Mouse (Mus musculus): ENCODE data around the gene Cttn.

Cttn gene

GRCm38 (mm10) chr7:144470545-144471059 lies at the start of gene Cttn:
TSS of gene Cttn (minus strand) at chr7:144471009.
- DNase-seq, result peak; percentile 22 to 35

- no peak for DNase-seq
Measured at GRCm38 (mm10) chr7:144519852-144520251, 49.0 kb upstream of the Cttn start.

- no peak for DNase-seq
Measured at GRCm38 (mm10) chr7:144516711-144517110, 45.9 kb upstream of the Cttn start.

- DNase-seq, result no peak
Measured at GRCm38 (mm10) chr7:144509090-144509489, 38.3 kb upstream of the Cttn start.

GRCm38 (mm10) chr7:144506807-144507206 lies 36.0 kb upstream of the Cttn start:
- DNase-seq, result no peak

- DNase-seq, result no peak
Measured at GRCm38 (mm10) chr7:144503959-144504358, 33.1 kb upstream of the Cttn start.

DNA sequence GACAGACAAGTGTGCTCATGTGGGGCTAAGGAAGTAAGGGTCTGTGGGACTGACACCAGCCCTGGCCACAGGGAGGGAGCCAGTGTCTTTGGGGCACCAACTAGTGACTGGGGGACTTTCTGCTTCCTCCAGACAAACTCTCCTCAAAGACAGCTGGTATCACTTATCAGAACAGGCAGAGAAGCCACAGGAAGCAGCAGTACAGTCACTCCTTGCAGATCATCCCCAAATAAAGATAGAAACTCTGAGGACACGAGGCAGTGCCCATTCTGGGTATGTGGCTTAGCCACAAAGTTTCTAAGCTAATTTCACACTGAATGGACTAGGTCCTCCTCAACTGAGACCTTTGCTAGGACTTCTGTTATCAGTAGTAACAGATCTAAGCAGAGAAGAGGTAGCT lies 22.1 kb upstream of the Cttn start:
- no peak for DNase-seq

DNA sequence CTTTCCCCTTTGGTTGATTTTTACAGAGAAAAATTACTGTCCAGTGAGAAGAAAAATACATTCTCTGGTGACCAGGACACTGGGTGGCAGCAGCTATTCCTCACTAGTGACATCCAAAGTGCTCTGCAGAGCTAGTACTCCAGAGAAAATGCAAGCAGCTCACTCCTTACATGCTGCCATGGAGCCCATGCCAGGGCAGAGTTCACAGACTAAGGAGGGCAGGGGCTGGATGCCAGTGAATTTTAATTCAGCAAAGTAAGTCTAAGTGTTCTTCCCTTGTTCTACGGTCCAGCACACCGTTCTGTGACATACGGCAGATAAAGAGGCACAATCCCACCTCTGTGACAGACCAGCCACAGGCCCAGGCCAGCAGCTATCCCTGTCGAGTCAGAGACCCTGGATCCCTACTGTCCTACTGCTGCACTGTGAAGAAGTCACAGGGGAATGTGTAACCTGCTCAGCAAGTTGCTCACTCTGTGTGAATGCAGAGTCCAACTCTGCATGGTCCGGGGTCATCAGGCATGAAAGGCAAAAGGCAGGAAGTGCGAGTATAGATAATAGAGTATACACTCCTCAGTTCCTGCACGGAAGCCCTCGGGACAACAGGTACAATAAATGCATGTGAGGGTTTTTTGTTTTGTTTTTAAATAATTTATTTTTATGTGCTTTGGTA lies 19.5 kb upstream of the Cttn start:
- no peak for DNase-seq

DNA sequence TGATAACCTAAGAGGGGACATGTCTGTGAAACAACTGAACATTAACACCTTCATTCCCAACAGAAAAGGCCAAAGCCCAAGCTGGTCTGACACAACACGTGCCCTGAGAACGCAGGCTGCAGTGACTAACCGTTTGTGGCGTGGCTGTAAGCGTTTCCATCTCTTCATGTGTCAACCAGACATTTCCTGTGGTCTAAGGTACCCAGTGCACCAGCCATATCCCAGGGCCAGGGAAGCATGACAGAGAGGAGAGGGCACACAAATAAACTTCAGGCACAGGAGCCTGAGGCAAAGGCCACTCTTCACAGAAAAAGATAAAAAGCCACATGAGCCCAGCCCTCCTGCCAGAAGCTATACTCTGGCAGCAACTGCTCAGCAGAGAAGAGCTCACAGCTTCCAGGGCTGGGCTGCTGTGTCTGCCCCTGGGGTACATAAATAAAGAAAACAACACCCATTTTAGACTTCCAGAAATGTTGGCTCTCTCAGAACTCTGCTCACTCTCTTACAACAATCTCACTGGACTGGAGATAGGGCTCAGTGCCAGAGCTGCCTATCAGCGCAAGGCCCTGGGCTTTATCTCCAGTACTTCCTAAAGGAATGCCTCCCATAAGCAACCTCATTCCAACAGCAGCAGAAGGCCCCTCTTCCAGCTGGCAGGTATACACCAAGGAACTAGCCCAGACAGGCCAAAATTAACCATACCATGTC lies 18.4 kb upstream of the Cttn start:
- DNase-seq, result no peak

DNA sequence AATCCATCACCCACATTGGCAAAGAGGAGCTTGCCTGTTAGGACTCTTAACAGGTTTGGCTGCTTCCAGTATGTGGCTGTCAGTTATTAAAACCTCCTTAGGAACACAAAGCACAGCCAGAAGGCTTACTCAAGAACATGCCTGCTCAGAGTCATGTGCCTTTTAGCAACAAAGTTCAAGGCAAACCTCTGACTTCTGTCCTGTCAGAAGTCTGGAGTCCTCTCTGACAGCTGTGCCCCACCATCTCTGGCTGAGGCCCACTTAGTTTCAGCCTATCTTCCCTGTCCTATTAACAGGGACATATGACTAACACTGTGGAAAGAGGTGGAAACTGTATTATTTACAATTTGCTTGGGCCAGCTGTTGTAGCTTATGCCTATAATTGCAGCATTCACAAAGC lies 9.5 kb upstream of the Cttn start:
- DNase-seq, result no peak

- no peak for DNase-seq
Measured at GRCm38 (mm10) chr7:144479569-144479968, 8.8 kb upstream of the Cttn start.

GRCm38 (mm10) chr7:144475741-144476140 lies 4.9 kb upstream of the Cttn start:
- no peak for DNase-seq

DNA sequence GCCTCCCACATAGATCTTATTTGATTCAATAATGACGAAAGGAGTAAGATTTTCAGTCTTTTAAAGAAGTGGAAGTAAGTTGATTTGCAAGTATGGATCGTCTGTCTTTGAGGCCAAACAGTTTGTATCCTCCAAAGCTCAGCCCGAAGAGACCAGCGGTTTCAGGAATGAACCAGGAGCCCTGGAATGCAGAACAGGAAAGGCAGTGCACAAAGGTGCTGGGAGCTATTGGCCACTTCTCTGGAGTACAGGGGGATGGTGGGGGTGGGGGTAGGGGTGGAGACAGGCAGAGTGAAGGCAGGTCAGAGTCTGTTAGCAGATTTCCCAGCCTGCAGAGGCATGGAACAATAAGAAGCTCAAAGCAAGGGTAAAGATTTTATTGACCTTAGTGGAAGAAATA lies 2.7 kb upstream of the Cttn start:
- no peak for DNase-seq

DNA sequence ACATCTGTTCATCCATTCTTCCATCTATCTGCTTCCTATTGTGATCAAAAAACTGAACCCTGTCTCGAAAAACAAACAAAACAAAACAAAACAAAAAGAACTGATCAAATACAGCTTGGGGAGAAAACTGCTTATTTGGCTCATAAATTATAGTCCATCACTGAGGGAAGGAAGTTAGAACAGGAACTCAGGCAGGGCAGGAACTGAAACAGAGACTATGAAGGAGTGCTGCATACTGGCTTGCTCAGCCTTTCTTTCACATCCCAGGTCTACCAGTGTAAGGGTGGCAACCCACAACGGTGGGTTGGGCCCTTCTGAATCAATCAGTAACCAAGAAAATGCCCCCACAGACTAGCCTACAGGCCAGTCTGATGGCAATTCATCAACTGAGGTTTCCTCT lies 294 bp upstream of the Cttn start:
- DNase-seq, result no peak

- DNase-seq, result no peak
Measured at GRCm38 (mm10) chr7:144469908-144470544, 783 bp downstream of the Cttn start.

DNA sequence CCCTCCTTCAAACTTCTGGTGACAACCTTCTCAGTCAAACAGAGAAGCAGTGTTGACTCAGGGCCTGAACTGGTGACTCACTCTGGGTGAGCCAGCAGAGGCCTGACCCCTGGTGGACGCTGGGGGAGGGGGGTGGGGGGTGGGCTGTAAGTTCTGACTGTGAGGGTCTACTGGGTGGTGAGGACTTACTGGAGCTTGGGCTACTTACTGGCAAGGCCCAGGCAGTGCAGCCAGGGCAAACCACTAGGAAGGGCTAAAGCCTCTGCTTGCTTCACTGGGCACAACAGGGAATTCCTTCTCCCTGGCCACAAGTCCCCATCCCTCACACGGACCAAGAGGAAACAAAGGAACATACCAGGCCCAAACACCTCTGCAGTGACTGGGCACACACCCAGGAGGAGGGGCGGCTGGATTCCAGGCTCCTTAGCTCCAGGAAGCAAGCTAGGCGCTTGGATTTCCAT lies 1.6 kb downstream of the Cttn start:
- no peak for DNase-seq

GRCm38 (mm10) chr7:144468741-144469140 lies 2.1 kb downstream of the Cttn start:
- DNase-seq, result no peak

GRCm38 (mm10) chr7:144462577-144462976 lies 8.2 kb downstream of the Cttn start:
- no peak for DNase-seq

- DNase-seq, result no peak
Measured at GRCm38 (mm10) chr7:144461246-144461902, 9.4 kb downstream of the Cttn start.

GRCm38 (mm10) chr7:144458881-144459280 lies 11.9 kb downstream of the Cttn start:
- no peak for DNase-seq

GRCm38 (mm10) chr7:144450661-144451060 lies 20.1 kb downstream of the Cttn start:
- no peak for DNase-seq

DNA sequence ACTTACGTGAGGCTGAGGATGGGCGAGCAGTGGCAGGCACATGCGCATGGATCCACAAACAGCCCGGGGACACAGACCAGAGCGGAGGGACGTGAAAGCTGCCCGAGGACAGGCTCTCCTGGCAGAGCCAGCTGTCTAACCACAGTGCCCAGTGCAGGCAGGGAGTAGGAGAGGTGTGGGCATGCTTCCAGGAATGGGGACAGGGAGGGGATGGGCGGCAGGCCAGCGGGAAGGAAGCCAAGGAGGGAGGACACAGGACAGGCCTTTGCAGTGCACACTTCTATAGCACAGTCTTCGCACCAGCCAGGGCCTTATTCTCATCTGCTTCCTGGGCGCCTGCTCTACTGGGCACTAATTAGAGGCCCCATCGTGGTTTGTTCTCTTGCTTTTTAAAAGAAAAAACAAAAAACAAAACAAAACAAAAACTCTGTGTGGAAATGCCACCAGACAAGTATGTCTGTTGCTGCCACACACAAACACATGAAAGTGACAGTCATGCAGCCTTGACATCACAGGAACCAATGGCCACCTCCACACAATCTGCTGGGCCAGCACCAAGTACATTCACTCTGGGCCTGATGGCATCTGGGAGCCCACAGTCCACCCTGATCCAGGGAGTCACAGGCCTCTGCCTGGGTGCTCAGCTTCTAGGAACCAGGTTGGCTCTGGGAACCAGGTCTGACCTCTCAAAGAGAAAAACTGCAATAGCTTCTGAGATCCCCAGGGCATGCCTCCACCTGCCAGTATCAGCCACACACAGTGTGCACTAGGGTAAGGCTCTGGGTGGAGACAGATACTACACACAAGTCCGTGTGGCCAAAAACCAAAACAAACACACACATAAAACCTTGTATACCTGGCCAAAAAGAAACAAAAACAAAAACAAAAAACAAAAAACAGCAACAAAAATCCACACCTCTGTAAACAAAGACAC lies 20.9 kb downstream of the Cttn start:
- DNase-seq, result no peak

All from thymus, postnatal 36 days (tissue).